Mouse (Mus musculus) T-helper 1 cell (primary cell): ENCODE measurements around the gene Dach1.

ENCODE experiments used
- in situ Hi-C: fragments of 300-600 bp; cut with MboI, MseI; formaldehyde crosslinking; loops from one replicate; pipeline ENCODE4 v1.15.1; 2025; ENCODE audit warnings: high pct_unique_total_duplicates

The Dach1 gene

GRCm38 (mm10) chr14:98038524-98038923 is 131.0 kb downstream of the Dach1 start:
- in situ Hi-C loops: no loop called here

- in situ Hi-C loops: no loop called here
Observed at GRCm38 (mm10) chr14:98037175-98037574, 132.4 kb downstream of the Dach1 start.

- in situ Hi-C loops: no loop called here
Observed at GRCm38 (mm10) chr14:98035261-98035660, 134.3 kb downstream of the Dach1 start.

GRCm38 (mm10) chr14:98023540-98023939 is 146.0 kb downstream of the Dach1 start:
- in situ Hi-C loops: no loop called here

- in situ Hi-C loops: no loop called here
Observed at GRCm38 (mm10) chr14:98014053-98014452, 155.5 kb downstream of the Dach1 start.

- in situ Hi-C loops: no loop called here
Observed at GRCm38 (mm10) chr14:98008501-98008900, 161.1 kb downstream of the Dach1 start.

GRCm38 (mm10) chr14:98002021-98002680 is 167.4 kb downstream of the Dach1 start:
- in situ Hi-C loops: no loop called here

GRCm38 (mm10) chr14:97998584-97998983 is 171.0 kb downstream of the Dach1 start:
- in situ Hi-C loops: no loop called here

GRCm38 (mm10) chr14:97983251-97983650 is 186.3 kb downstream of the Dach1 start:
- in situ Hi-C loops: no loop called here

GRCm38 (mm10) chr14:97982676-97983075 is 186.9 kb downstream of the Dach1 start:
- in situ Hi-C loops: no loop called here

GRCm38 (mm10) chr14:97980879-97981278 is 188.7 kb downstream of the Dach1 start:
- in situ Hi-C loops: no loop called here

GRCm38 (mm10) chr14:97976091-97976490 is 193.5 kb downstream of the Dach1 start:
- in situ Hi-C loops: no loop called here

- in situ Hi-C loops: no loop called here
Observed at GRCm38 (mm10) chr14:97975447-97975846, 194.1 kb downstream of the Dach1 start.

- in situ Hi-C loops: no loop called here
Observed at GRCm38 (mm10) chr14:97964543-97965069, 205.0 kb downstream of the Dach1 start.

- in situ Hi-C loops: no loop called here
Observed at GRCm38 (mm10) chr14:97963624-97964023, 205.9 kb downstream of the Dach1 start.

- in situ Hi-C loops: no loop called here
Observed at GRCm38 (mm10) chr14:97956356-97956755, 213.2 kb downstream of the Dach1 start.

GRCm38 (mm10) chr14:97945471-97945870 is 224.1 kb downstream of the Dach1 start:
- in situ Hi-C loops: no loop called here

GRCm38 (mm10) chr14:97944643-97945268 is 224.8 kb downstream of the Dach1 start:
- in situ Hi-C loops: no loop called here

- in situ Hi-C loops: no loop called here
Observed at GRCm38 (mm10) chr14:97942361-97942760, 227.2 kb downstream of the Dach1 start.

- in situ Hi-C loops: no loop called here
Observed at GRCm38 (mm10) chr14:97896622-97897021, 272.9 kb downstream of the Dach1 start.

GRCm38 (mm10) chr14:97881976-97882375 is 287.6 kb downstream of the Dach1 start:
- in situ Hi-C loops: no loop called here

- in situ Hi-C loops: no loop called here
Observed at GRCm38 (mm10) chr14:97871001-97871400, 298.6 kb downstream of the Dach1 start.

- in situ Hi-C loops: no loop called here
Observed at GRCm38 (mm10) chr14:97858384-97858783, 311.2 kb downstream of the Dach1 start.
